Mouse (Mus musculus): ENCODE data around the gene Cux1.

DNA sequence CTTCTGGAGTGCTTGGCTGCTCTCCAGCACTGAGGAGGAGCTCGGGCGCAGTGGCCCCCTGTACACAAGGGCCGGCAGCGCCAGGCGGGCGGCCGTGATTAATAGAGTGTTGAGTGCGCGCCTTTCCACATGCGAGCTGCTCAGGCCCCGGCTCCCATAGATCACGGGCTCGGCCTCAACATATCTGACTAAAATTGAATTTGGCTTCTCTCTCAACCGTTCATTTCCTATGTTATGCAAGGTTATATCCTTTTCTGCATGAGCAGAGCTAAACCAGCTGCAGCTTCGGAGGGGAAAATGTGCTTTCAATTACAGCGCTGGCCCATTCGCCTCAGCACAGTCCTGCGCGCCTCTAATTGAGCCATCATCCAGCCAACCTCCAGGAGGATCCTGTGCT is 163.7 kb downstream of the Cux1 start:
- TF ChIP-seq POLR2A (IDR thresholded peaks at IDR 0.05; ENCODE audit: borderline replicate concordance, control insufficient read depth, low read depth, low read length), result no peak
- no peak for TF ChIP-seq CTCF (IDR thresholded peaks at IDR 0.05; ENCODE audit: control insufficient read depth, insufficient read depth, low read length)
